Mouse (Mus musculus) adrenal gland, adult 2 months (tissue): ENCODE data around the gene Nes. TPM values are rescaled to one million over a fixed set of nuclear protein-coding genes. Genes with fewer than 3 reads are reported as not detected.

Source experiments
- DNase-seq: peaks from one replicate; pipeline ENCODE4 v3.0.0; 2021
- polyA plus RNA-seq: library from polyadenylated mRNA; depleted of rRNA; stranded (reverse); fragments of >200 nt; gene quantifications from 2 replicates; pipeline ENCODE4 v1.2.3, GENCODE M21; 2012
- total RNA-seq, 2 experiments: library from RNA; stranded (reverse); gene quantifications; 2 replicates each; pipeline ENCODE4 v1.2.3; 2021

Nes gene
- total and polyA plus RNA-seq, 3 experiments = 3.5 to 9.2 (median 7.0) TPM

GRCm38 (mm10) chr3:87949955-87950515, 20.8 kb upstream of the Nes start:
- no peak for DNase-seq

- no peak for DNase-seq
These were observed 18.9 kb upstream of the Nes start for GRCm38 (mm10) chr3:87951946-87952345.

DNA sequence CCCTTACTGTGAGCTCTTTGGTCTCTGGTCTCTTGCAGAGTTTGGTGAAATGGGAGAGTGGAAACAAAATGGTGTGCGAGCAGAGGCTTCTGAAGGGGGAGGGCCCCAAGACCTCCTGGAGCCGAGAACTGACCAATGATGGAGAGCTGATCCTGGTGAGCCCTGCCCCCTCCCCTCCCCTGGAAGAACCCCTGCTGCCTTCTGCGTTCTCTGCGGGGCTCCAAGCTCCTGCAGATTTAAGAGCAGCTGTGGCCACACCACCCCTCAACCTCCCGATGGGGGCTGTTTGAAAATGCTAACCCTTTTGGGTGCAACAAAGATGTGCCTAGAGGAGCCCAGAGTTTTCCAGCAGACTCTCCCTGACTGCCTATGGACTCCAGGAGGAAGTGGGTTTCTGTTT, 18.4 kb upstream of the Nes start:
- no peak for DNase-seq

DNA sequence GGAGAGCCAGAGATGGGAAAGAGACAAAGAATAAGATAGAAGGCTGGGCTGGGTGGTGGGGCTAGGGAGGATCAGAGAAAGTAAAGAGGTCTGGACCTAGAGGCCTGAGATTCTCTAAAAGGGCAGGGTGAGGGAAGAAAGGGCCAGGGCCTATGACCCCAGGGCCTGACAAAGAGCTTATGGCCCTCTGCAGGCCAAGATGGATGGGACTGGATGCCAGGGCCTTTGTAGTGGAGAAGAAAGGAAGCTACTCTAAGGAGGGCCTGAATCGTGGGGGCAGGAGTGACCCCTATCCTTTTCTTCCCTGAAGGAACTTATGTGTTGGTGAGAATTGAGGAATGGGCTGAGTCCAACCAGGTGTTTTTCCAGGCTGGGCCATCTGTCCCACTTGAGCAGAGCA, 12.8 kb upstream of the Nes start:
- DNase-seq = no peak

- DNase-seq = no peak
These were observed 12.4 kb upstream of the Nes start for GRCm38 (mm10) chr3:87958476-87958875.

- DNase-seq = no peak
These were observed 11.9 kb upstream of the Nes start for GRCm38 (mm10) chr3:87958967-87959366.

GRCm38 (mm10) chr3:87959371-87959770, 11.5 kb upstream of the Nes start:
- DNase-seq = no peak

DNA sequence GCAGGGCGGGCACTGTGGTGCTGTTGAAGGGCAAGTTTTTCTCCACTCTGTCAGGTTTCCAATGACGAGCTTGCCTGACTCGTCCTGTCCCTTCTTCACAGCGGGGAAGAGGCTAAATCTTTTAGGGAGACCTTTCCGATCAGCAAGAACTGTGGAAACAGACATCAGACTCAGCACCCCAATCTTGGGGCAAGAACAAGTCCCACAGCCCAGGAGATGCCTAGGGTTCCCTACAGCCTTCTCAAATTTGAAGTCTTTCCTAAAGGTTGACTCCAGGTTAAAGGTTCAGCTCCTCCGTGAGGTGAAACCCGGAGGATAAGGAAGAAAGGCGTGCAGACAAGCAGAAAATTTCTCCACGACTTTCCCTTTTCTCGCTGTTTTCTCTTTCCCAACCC, 10.7 kb upstream of the Nes start:
- no peak for DNase-seq

DNA sequence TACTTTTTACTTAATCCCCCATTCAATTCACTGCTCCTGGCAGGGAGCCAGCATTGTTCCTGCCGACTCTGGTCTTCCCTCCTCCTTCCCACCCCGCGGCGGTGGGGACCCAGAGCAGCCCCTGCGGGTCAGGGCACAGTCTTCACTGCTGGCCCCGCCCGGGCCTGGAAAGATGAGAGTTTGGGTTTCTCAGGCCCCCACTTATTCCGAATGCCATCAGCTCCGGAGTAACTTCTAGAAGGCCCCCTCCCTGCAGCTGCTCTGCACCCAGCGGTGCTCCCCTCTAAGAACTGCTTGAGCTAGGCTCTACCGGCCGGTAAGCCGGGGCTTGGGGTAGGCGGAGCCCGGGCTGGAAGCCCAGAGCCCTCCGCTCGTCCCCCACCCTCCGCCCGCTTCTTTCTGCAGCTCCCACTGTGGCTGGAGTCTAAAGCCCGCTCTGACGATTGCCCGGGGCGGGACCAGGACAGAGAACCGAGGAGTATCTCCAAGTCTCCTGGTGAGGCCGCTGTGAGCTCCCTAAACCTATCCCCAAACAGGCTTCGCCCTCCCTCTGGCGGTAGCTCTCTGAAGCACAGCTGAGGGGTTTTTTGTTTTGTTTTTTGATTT, 10.2 kb upstream of the Nes start:
- peak; percentile 91 for DNase-seq

DNA sequence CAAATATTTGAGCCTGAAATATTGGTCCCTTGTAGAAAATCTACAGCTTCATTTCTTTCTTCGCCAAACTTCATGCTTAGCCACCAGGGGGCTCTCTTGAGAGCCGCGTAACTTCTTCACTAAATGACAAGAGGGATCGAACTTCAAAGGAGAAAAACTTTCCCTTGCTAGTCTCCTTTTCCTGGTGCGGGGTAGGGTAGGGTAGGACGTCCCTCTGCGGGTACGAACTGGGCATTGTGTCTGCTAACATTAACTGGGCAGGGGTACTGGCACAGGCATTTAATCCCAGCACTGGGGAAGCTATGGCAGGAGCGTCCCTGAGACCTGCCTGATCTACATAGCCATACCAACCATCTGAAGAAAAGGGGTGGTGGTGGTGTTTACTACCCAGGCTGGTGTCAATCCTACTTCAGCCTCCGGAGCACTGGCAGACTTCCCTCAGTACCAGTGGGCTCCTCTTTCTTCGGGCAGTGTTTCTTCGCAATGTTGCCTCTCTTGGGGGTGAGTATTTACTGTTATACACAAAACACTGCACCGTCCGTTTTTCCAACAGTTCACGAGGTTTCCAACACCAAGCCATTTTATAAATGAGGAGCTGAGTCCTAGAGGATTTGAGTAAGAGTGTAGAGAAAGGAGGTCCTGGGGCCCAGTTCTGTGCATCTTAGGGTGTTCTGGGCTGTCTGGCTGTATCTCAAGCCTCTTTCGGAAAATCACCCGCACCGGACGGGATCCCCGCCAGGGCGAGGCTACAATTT, 517 bp upstream of the Nes start:
- DNase-seq = peak; percentile 61

DNA sequence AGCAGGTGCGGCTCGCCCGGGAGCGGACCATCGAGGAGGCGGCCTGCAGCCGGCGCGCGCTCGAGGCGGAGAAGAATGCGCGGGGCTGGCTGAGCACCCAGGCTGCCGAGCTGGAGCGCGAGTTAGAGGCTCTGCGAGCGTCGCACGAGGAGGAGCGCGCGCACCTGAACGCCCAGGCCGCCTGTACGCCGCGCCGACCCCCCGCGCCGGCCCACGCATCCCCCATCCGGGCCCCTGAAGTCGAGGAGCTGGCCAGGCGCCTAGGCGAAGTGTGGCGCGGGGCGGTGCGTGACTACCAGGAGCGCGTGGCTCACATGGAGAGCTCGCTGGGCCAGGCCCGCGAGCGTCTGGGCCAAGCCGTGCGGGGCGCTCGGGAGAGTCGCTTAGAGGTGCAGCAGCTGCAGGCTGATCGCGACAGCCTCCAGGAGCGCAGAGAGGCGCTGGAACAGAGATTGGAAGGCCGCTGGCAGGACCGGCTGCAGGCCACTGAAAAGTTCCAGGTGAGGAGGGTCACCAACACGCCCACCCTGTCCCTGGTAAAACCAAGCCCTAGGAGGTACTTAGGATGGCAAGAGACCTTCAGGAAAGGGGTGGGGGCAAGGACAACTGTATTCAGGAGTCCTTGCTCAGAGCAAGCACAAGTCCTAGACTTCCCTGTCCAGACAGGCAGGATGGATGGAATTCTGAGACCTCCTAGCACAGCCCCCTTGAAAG, 768 bp downstream of the Nes start:
- DNase-seq = no peak

DNA sequence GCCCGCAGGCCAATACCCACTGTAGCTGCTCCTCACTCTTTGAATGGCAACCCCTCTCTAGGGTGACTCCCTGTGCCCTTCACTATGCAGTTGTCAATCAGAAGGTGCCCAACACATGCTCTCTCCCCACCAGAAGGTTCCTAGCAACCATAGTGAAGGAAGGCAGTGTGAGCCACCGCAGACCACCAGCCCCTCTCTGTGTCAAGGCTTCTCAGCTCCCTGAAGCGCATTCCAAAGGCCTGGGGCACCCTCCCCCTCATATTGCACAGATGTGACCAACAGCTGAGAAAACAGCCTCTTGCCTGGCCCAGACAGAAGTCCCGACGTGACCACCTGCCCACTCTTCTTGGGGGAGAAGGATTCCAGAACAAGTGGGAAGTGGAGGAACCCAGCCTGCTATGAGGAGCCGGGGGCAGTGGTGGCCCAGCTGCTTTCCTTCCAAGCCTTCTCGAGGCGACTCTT, 1.4 kb downstream of the Nes start:
- DNase-seq = no peak

GRCm38 (mm10) chr3:87972776-87973175, 1.9 kb downstream of the Nes start:
- no peak for DNase-seq

GRCm38 (mm10) chr3:87973593-87974380, 2.9 kb downstream of the Nes start:
- no peak for DNase-seq

GRCm38 (mm10) chr3:87974381-87974987, 3.6 kb downstream of the Nes start:
- DNase-seq = peak; percentile 79

GRCm38 (mm10) chr3:87979493-87979892, 8.6 kb downstream of the Nes start:
- no peak for DNase-seq

DNA sequence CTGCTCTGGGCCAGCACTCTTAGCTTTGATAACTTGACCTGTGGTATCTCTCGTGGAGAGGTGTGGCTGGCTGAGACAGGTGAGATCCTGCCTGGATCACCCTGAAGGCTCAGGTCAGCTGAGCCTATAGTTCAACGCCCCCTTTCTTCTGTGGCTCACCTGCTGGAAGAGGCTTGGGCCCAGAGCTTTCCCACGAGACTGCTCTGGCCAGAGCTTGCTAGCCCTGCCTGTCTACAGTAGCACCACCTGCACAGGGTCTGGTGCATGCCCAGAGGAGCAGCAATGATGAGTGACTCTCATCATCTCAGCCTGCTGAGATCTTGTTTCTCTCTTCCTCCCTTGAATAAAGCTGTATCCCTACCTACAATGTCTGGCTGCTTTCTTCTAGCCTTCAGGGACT, 9.2 kb downstream of the Nes start:
- no peak for DNase-seq

GRCm38 (mm10) chr3:87980728-87981127, 9.8 kb downstream of the Nes start:
- DNase-seq = no peak

GRCm38 (mm10) chr3:87981214-87981760, 10.4 kb downstream of the Nes start:
- DNase-seq = no peak

DNA sequence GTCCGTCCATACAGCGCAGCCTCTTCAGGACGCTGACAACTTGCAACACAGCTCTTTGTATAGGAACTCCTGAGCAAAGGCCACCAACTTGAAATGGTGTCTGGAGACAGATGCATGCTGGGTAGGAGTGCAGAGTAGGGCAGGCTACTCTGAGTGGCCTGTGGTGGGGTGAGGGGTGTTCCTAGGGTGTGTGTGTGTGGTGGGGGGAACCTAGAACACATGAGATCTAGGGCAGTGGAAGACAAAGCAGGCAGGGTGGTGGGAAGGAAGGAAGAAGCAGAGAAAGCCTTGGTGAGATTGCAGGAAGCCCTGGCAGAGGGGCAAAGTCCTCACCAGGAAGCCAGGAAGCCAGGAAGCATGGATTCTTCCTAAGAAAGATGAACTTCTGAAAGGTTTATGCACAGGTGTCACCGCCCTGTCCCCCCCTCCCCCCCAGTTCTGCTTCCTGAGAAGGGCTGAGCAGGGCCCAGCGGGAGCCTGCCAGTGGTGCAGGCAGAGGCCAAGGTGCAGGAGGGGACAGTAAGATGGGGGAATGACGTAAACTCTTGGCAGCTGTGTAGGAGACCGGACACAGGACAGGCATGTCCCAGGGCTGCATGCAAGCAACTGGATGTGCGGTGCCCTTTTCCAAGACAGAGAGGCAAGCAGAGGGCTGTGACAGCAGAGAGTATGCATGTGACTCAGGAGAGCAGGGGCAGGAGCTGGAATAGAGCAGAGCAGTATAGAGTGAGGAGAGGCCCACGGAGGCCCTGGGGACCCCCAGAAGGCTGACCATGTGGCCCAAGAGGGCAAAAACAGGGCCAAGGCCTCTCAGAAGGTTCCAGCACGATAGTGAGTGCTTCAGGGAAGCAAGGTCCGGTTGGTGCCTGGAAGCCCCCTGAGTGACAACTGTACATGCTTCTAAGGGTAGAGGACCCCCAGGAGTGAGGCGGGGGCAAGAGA, 11.3 kb downstream of the Nes start:
- DNase-seq = peak; percentile 79
